Mouse (Mus musculus) E14TG2a.4 (cell line): ENCODE data around the gene Gpr37l1.

Experiments used
- H3K27me3 ChIP-seq: 2 replicates; pipeline ENCODE4 v1.6.1; 2014; ENCODE audit warnings: low read length, control low read depth; ENCODE audit not compliant: insufficient read depth
- H3K36me3 ChIP-seq: 2 replicates; pipeline ENCODE4 v1.6.1; 2014; ENCODE audit warnings: low read length, control low read depth; ENCODE audit not compliant: insufficient read depth
- H3K4me1 ChIP-seq: replicated peaks from 2 replicates; pipeline ENCODE4 v1.6.1; 2014; ENCODE audit warnings: low read depth, low read length, control low read depth
- H3K4me3 ChIP-seq: replicated peaks from 2 replicates; pipeline ENCODE4 v1.5.1; 2014; ENCODE audit warnings: mild to moderate bottlenecking, low read length
- H3K9me3 ChIP-seq: 2 replicates; pipeline ENCODE4 v1.6.1; 2014; ENCODE audit warnings: low read length, control low read depth
- CTCF ChIP-seq: conservative IDR thresholded peaks from 2 replicates; pipeline ENCODE4 v1.5.1; 2014; ENCODE audit warnings: low read length
- NANOG ChIP-seq: IDR thresholded peaks from 2 replicates; pipeline ENCODE4 v1.6.1; 2014; ENCODE audit warnings: borderline replicate concordance, low read length, mixed read lengths
- POU5F1 ChIP-seq: IDR thresholded peaks from 2 replicates; pipeline ENCODE4 v1.6.1; 2014; ENCODE audit warnings: low read length, borderline replicate concordance

Gpr37l1 gene

GRCm38 (mm10) chr1:135159556-135160123 lies 7.8 kb downstream of the Gpr37l1 start:
- Histone ChIP-seq H3K4me1 (peaks cover 45% of the 10 kb centered on the region), H3K4me3 (no peak overlapping the region), H3K36me3 (peaks cover 22% of the 10 kb centered on the region), H3K9me3 (no peaks in the 10 kb centered on the region), H3K27me3 (peaks cover 36% of the 10 kb centered on the region)
- TF ChIP-seq NANOG, result no peak
- TF ChIP-seq POU5F1, result no peak
- no peak for TF ChIP-seq CTCF

- Histone ChIP-seq H3K9me3 (no peaks in the 10 kb centered on the region), H3K4me1 (peaks cover 49% of the 10 kb centered on the region), H3K36me3 (peaks cover 22% of the 10 kb centered on the region), H3K27me3 (peaks cover 36% of the 10 kb centered on the region), H3K4me3 (no peak overlapping the region)
- TF ChIP-seq NANOG, result no peak
- TF ChIP-seq CTCF, result no peak
- TF ChIP-seq POU5F1, result no peak
Measured at GRCm38 (mm10) chr1:135159074-135159473, 8.4 kb downstream of the Gpr37l1 start.

GRCm38 (mm10) chr1:135158633-135159032 lies 8.8 kb downstream of the Gpr37l1 start:
- Histone ChIP-seq H3K9me3 (no peaks in the 10 kb centered on the region), H3K36me3 (peaks cover 22% of the 10 kb centered on the region), H3K4me3 (no peak overlapping the region), H3K4me1 (peaks cover 53% of the 10 kb centered on the region), H3K27me3 (peaks cover 36% of the 10 kb centered on the region)
- TF ChIP-seq CTCF (no peak), POU5F1 (no peak), NANOG (no peak)

GRCm38 (mm10) chr1:135156300-135156699 lies 11.2 kb downstream of the Gpr37l1 start:
- H3K4me1 ChIP-seq, result peaks cover 53% of the 10 kb centered on the region
- H3K4me3 ChIP-seq, result no peak overlapping the region
- H3K27me3 ChIP-seq, result peaks cover 22% of the 10 kb centered on the region
- H3K9me3 ChIP-seq, result no peaks in the 10 kb centered on the region
- TF ChIP-seq NANOG (no peak), CTCF (no peak), POU5F1 (no peak)
- H3K36me3 ChIP-seq, result peaks cover 33% of the 10 kb centered on the region

- Histone ChIP-seq H3K4me1 (peaks cover 42% of the 10 kb centered on the region), H3K27me3 (peaks cover 4% of the 10 kb centered on the region; the same call in 1 of the 2 replicates), H3K36me3 (peaks cover 37% of the 10 kb centered on the region), H3K9me3 (no peaks in the 10 kb centered on the region), H3K4me3 (peak overlapping the region; percentile 65)
- TF ChIP-seq NANOG (0 out of 2 replicates have a peak, but pooled peaks have one; percentile 4), CTCF (peak; percentile 89), POU5F1 (no peak)
Measured at GRCm38 (mm10) chr1:135154411-135154959, 13.0 kb downstream of the Gpr37l1 start.

GRCm38 (mm10) chr1:135154011-135154410 lies 13.5 kb downstream of the Gpr37l1 start:
- peak overlapping the region; percentile 56 for H3K4me3 ChIP-seq
- H3K36me3 ChIP-seq, result peaks cover 39% of the 10 kb centered on the region
- peaks cover 39% of the 10 kb centered on the region for H3K4me1 ChIP-seq
- TF ChIP-seq POU5F1 (no peak), NANOG (no peak), CTCF (no peak)
- H3K27me3 ChIP-seq, result 0 out of 2 replicates have a peak, but pooled peaks cover 3% of the 10 kb centered on the region
- H3K9me3 ChIP-seq, result no peaks in the 10 kb centered on the region

- TF ChIP-seq CTCF, result no peak
- TF ChIP-seq POU5F1, result no peak
- TF ChIP-seq NANOG, result no peak
- H3K27me3 ChIP-seq, result peaks cover 23% of the 10 kb centered on the region
- peaks cover 35% of the 10 kb centered on the region for H3K4me1 ChIP-seq
- H3K4me3 ChIP-seq, result no peak overlapping the region
- no peaks in the 10 kb centered on the region for H3K9me3 ChIP-seq
- peaks cover 20% of the 10 kb centered on the region for H3K36me3 ChIP-seq
Measured at GRCm38 (mm10) chr1:135148996-135149395, 18.5 kb downstream of the Gpr37l1 start.

- Histone ChIP-seq H3K9me3 (no peaks in the 10 kb centered on the region), H3K4me3 (peak overlapping the region; percentile 96), H3K27me3 (peaks cover 28% of the 10 kb centered on the region), H3K36me3 (peaks cover 23% of the 10 kb centered on the region), H3K4me1 (peaks cover 30% of the 10 kb centered on the region)
- TF ChIP-seq NANOG (no peak), CTCF (no peak), POU5F1 (no peak)
Measured at GRCm38 (mm10) chr1:135148476-135148875, 19.0 kb downstream of the Gpr37l1 start.
